15 mouse cellular contexts compared by ENCODE assay signal in genomic region chr14:21599446-21600173, GRCm38 (mm10).
A peak's percentile ranks its signal among the peaks of the same experiment; 100 is the strongest.
DNase-seq lines count a peak whose midpoint lies in the region; ATAC-seq and TF ChIP-seq lines count a peak whose summit lies in the region.
"Had no signal": no experiment of that assay in that cellular context is flagged by ENCODE, and none has a peak within 500 bp of the region (broad histone marks: within the 10 kb centered on the region; RNA-seq: fewer than 3 reads in every experiment).

No protein-coding gene starts in this region.

- no peak overlapping the region for H3K27ac ChIP-seq in liver, embryonic 14.5 days
- H3K27ac ChIP-seq in liver, embryonic 12.5 days: no peak overlapping the region
- H3K27ac ChIP-seq in forebrain, postnatal 0 days (ENCODE audit: low read depth, low read length): peak overlapping the region; percentile 50; the same call in 1 of the 2 replicates
- H3K27ac ChIP-seq in midbrain, embryonic 10.5 days (replicated peaks): peak overlapping the region; percentile 25; the same call in 1 of the 2 replicates
- H3K27ac ChIP-seq: embryonic facial prominence, embryonic 12.5 days; heart, embryonic 10.5 days had no signal

- H3K9ac ChIP-seq in liver, embryonic 14.5 days (replicated peaks): no peak overlapping the region
- no peak overlapping the region for H3K9ac ChIP-seq in liver, embryonic 12.5 days
- no peak overlapping the region for H3K9ac ChIP-seq in forebrain, postnatal 0 days
- H3K9ac ChIP-seq: embryonic facial prominence, embryonic 12.5 days had no signal

- no peak for DNase-seq in liver, embryonic 14.5 days (ENCODE audit: low read depth in 3 of 3, low spot score in 3 of 3)
- DNase-seq in forebrain, postnatal 0 days: no peak
- DNase-seq in midbrain, embryonic 10.5 days (ENCODE audit: low spot score): no peak
- DNase-seq in retina, postnatal 1 day: peak; percentile 46
- no peak for DNase-seq in adrenal gland, postnatal 36 days
- no peak for DNase-seq in ovary, postnatal 36 days (ENCODE audit: low spot score)
- DNase-seq in urinary bladder, postnatal 25 days (ENCODE audit: low spot score): no peak
- DNase-seq: adrenal gland, postnatal 25 days; cerebellum, adult 2 months; liver, embryonic 13.5 days; spleen, adult 18-20 months had no signal

- H3K4me2 ChIP-seq in liver, embryonic 14.5 days (ENCODE audit: low read depth): 0 out of 2 replicates have a peak overlapping the region, but pooled peaks have one; percentile 6
- H3K4me2 ChIP-seq in liver, embryonic 12.5 days: no peak overlapping the region
- H3K4me2 ChIP-seq in forebrain, postnatal 0 days (ENCODE audit: low read depth): no peak overlapping the region
- H3K4me2 ChIP-seq: embryonic facial prominence, embryonic 12.5 days had no signal

- whole genome bisulfite sequencing in liver, embryonic 14.5 days (ENCODE audit: insufficient replicate concordance): 42% methylated on average over 9 of the region's 9 CpGs
- WGBS in liver, embryonic 12.5 days (ENCODE audit: insufficient replicate concordance): 55% methylated on average over 9 of the region's 9 CpGs
- 7% methylated on average over 9 of the region's 9 CpGs for WGBS in forebrain, postnatal 0 days
- WGBS in midbrain, embryonic 10.5 days: 56% methylated on average over 9 of the region's 9 CpGs

- no peak for TF ChIP-seq EP300 in liver, embryonic 14.5 days (IDR thresholded peaks at IDR 0.05; ENCODE audit: low read depth)

- H3K4me3 ChIP-seq in liver, embryonic 14.5 days (ENCODE audit: insufficient read depth in 1 of 2, low read depth in 2 of 2, low read length in 2 of 2): no peak overlapping the region
- no peak overlapping the region for H3K4me3 ChIP-seq in liver, embryonic 12.5 days
- no peak overlapping the region for H3K4me3 ChIP-seq in forebrain, postnatal 0 days (ENCODE audit: low read depth, low read length)
- no peak overlapping the region for H3K4me3 ChIP-seq in midbrain, embryonic 10.5 days
- H3K4me3 ChIP-seq: embryonic facial prominence, embryonic 12.5 days; heart, embryonic 10.5 days; liver, embryonic 13.5 days had no signal

- no peak for TF ChIP-seq CTCF in liver, embryonic 14.5 days (IDR thresholded peaks at IDR 0.05; ENCODE audit: low read depth)
- TF ChIP-seq CTCF in forebrain, postnatal 0 days (IDR thresholded peaks at IDR 0.05; ENCODE audit: low read depth): no peak

- H3K9me3 ChIP-seq in liver, embryonic 14.5 days (ENCODE audit: control insufficient read depth, low read length): no peaks in the 10 kb centered on the region
- no peaks in the 10 kb centered on the region; the same call in 1 of the 2 replicates for H3K9me3 ChIP-seq in liver, embryonic 12.5 days (replicated peaks)
- no peaks in the 10 kb centered on the region for H3K9me3 ChIP-seq in forebrain, postnatal 0 days (ENCODE audit: low read length)
- no peaks in the 10 kb centered on the region for H3K9me3 ChIP-seq in midbrain, embryonic 10.5 days (replicated peaks)
- H3K9me3 ChIP-seq: embryonic facial prominence, embryonic 12.5 days; heart, embryonic 10.5 days; liver, embryonic 13.5 days had no signal

- no peaks in the 10 kb centered on the region for H3K27me3 ChIP-seq in liver, embryonic 14.5 days (ENCODE audit: control insufficient read depth, insufficient read depth, low read length)
- H3K27me3 ChIP-seq in liver, embryonic 12.5 days (replicated peaks): no peaks in the 10 kb centered on the region
- H3K27me3 ChIP-seq in forebrain, postnatal 0 days (ENCODE audit: insufficient read depth, low read length): no peaks in the 10 kb centered on the region
- H3K27me3 ChIP-seq in midbrain, embryonic 10.5 days (ENCODE audit: low read depth, poor library complexity, severe bottlenecking): no peaks in the 10 kb centered on the region
- H3K27me3 ChIP-seq: embryonic facial prominence, embryonic 12.5 days; liver, embryonic 13.5 days had no signal

- ATAC-seq in liver, embryonic 14.5 days (ENCODE audit: insufficient read depth): no peak
- no peak for ATAC-seq in liver, embryonic 12.5 days
- no peak; the same call in 1 of the 2 replicates for ATAC-seq in forebrain, postnatal 0 days
- ATAC-seq: inflammation-experienced regulatory T-cells, adult 6 months had no signal

- no peaks in the 10 kb centered on the region for H3K36me3 ChIP-seq in liver, embryonic 14.5 days (replicated peaks; ENCODE audit: control insufficient read depth, insufficient read depth, low read depth)
- peaks cover 3% of the 10 kb centered on the region; the same call in 1 of the 2 replicates for H3K36me3 ChIP-seq in liver, embryonic 12.5 days
- no peaks in the 10 kb centered on the region for H3K36me3 ChIP-seq in forebrain, postnatal 0 days (ENCODE audit: insufficient read depth)
- peaks cover 6% of the 10 kb centered on the region for H3K36me3 ChIP-seq in midbrain, embryonic 10.5 days
- H3K36me3 ChIP-seq: embryonic facial prominence, embryonic 12.5 days; liver, embryonic 13.5 days had no signal

- peaks cover 22 to 41% of the 10 kb centered on the region in 2 experiments for H3K4me1 ChIP-seq in liver, embryonic 14.5 days (replicated peaks; ENCODE audit: control insufficient read depth in 2 of 2, insufficient read depth in 2 of 2, low read length in 1 of 2)
- peaks cover 54% of the 10 kb centered on the region for H3K4me1 ChIP-seq in liver, embryonic 12.5 days
- peaks cover 10% of the 10 kb centered on the region for H3K4me1 ChIP-seq in forebrain, postnatal 0 days (ENCODE audit: insufficient read depth)
- peaks cover 26% of the 10 kb centered on the region for H3K4me1 ChIP-seq in midbrain, embryonic 10.5 days

Comparison
In these comparisons a context has a peak if more than half of its experiments do, and no peak if none do; other contexts are left out.
1. H3K27ac ChIP-seq: peak in forebrain, postnatal 0 days (single experiment) and midbrain, embryonic 10.5 days (single experiment); none in liver, embryonic 14.5 days (single experiment) and liver, embryonic 12.5 days (single experiment).